ENCODE assay signal across 28 mouse cellular contexts in genomic region chr19:42608082-42608481, GRCm38 (mm10). TPM values are rescaled to one million over a fixed set of nuclear protein-coding genes. Genes with fewer than 3 reads are reported as not detected.
"Had no signal": no experiment of that assay in that cellular context is flagged by ENCODE, and none has a peak within 500 bp of the region (broad histone marks: within the 10 kb centered on the region; RNA-seq: fewer than 3 reads in every experiment).

No protein-coding gene starts in this region.

- H3K4me3 ChIP-seq: gastrocnemius, adult 2 months; heart, adult 2 months; heart, embryonic 10.5 days; heart, embryonic 12.5 days; hindbrain, embryonic 10.5 days; hindbrain, embryonic 12.5 days; intestine, embryonic 15.5 days; layer of hippocampus, adult 2 months; left cerebral cortex, adult 2 months; limb, embryonic 10.5 days; limb, embryonic 12.5 days; liver, embryonic 13.5 days; liver, embryonic 15.5 days had no signal

- H3K27ac ChIP-seq: gastrocnemius, adult 2 months; heart, adult 2 months; heart, embryonic 10.5 days; hindbrain, embryonic 10.5 days; hindbrain, embryonic 12.5 days; hindbrain, embryonic 14.5 days; intestine, embryonic 15.5 days; layer of hippocampus, adult 2 months; left cerebral cortex, adult 2 months; limb, embryonic 10.5 days; limb, embryonic 12.5 days; liver, embryonic 13.5 days; liver, embryonic 15.5 days had no signal

- DNase-seq: gastrocnemius, adult 2 months; gastrocnemius, postnatal 10 days; gastrocnemius, postnatal 25 days; heart, adult 2 months; heart, postnatal 10 days; heart, postnatal 4 days; kidney, adult 18-20 months; kidney, adult 8-10 months; kidney, postnatal 10 days; kidney, postnatal 25 days; kidney, postnatal 4 days; liver; liver, embryonic 13.5 days had no signal

- H3K4me1 ChIP-seq: liver, embryonic 15.5 days had no signal

- ATAC-seq: hindbrain, embryonic 16.5 days; inflammation-experienced regulatory T-cells, adult 6 months; intestine, embryonic 15.5 days; intestine, postnatal 0 days had no signal

RNA-seq across cellular contexts. Expression of gene Loxl4, which starts 4.5 kb away (rescaled TPM):
- total RNA-seq: granulocyte monocyte progenitor cell, adult 5-6 weeks had no signal
